Mouse (Mus musculus) neural tube, embryonic 14.5 days (tissue): ENCODE measurements around the gene Ptk6. TPM values are rescaled to one million over a fixed set of nuclear protein-coding genes. Genes with fewer than 3 reads are reported as not detected.

Experiments
- ATAC-seq: fragments of 200-750 bp; cut with Nextera tagmentation; 2 replicates; pipeline ENCODE4 v1.8.0; 2017; ENCODE audit warnings: low read depth, mild to moderate bottlenecking, moderate TSS enrichment, moderate library complexity
- H3K27ac ChIP-seq: fragments of 300-500 bp; sonication (generic); 2 replicates; pipeline ENCODE4 v1.5.1; 2014; ENCODE audit warnings: low read depth, mild to moderate bottlenecking, control low read depth, low read length, moderate library complexity, mixed read lengths
- H3K27me3 ChIP-seq: fragments of 300-500 bp; sonication (generic); 2 replicates; pipeline ENCODE4 v1.6.1; 2014; ENCODE audit warnings: low read length; ENCODE audit not compliant: control insufficient read depth, insufficient read depth
- H3K36me3 ChIP-seq: fragments of 300-500 bp; sonication (generic); 2 replicates; pipeline ENCODE4 v1.6.1; 2014; ENCODE audit warnings: low read length, mixed read lengths; ENCODE audit not compliant: control insufficient read depth, insufficient read depth
- H3K4me1 ChIP-seq: fragments of 300-500 bp; sonication (generic); 2 replicates; pipeline ENCODE4 v1.6.1; 2014; ENCODE audit warnings: low read length; ENCODE audit not compliant: control insufficient read depth, insufficient read depth
- H3K4me2 ChIP-seq: fragments of 300-500 bp; sonication (generic); 2 replicates; pipeline ENCODE4 v1.6.1; 2014; ENCODE audit warnings: mild to moderate bottlenecking, low read depth, low read length, control low read depth
- H3K4me3 ChIP-seq: fragments of 300-500 bp; sonication (generic); 2 replicates; pipeline ENCODE4 v1.5.1; 2014; ENCODE audit warnings: low read depth, low read length, control low read depth, mixed read lengths
- H3K9ac ChIP-seq: fragments of 300-500 bp; sonication (generic); replicated peaks from 2 replicates; pipeline ENCODE4 v1.6.1; 2014; ENCODE audit warnings: low read depth, mild to moderate bottlenecking, control low read depth, low read length, mixed read lengths
- H3K9me3 ChIP-seq: fragments of 300-500 bp; sonication (generic); 2 replicates; pipeline ENCODE4 v1.6.1; 2016; ENCODE audit warnings: low read length; ENCODE audit not compliant: control insufficient read depth
- WGBS: fragments of 180-500 bp; shearing (Covaris S2); extraction: QIAGEN DNeasy Blood & Tissue Kit; methylation state at CpG from one replicate; pipeline ENCODE4 v1.1.7; 2014; 5-methylcytosine and 5-hydroxymethylcytosine counted together
- polyA plus RNA-seq: library from polyadenylated mRNA; unstranded; fragments of >200 nt; fragmentation: Nextera tagmentation; extraction: Ambion mirVana; gene quantifications from 2 replicates; pipeline ENCODE4 v1.2.1, GENCODE M21; 2014

Gene Ptk6
- polyA plus RNA-seq, 1 experiment from 2014 or later, result not detected

DNA sequence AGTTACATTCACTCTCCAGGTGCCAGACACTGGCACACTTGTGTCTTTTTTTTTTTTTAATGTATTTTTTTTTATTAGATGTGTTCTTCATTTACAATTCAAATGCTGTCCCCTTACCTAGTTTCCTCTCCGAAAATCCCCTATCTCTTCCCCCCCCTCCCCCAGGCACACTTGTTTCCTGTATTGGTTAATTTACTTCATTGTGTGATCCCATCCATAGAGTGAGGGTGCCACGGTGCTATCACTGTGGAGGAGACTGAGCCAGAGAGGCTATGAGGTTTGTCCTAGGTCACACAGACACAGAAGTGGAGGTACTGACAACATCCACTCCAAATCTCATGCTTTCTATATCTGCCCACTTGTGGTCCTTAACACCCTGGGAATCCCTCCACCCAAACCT, 36.3 kb upstream of the Ptk6 start:
- Histone ChIP-seq H3K4me3 (no peak overlapping the region), H3K4me1 (no peaks in the 10 kb centered on the region), H3K9ac (no peak overlapping the region), H3K27me3 (no peaks in the 10 kb centered on the region), H3K9me3 (no peaks in the 10 kb centered on the region), H3K27ac (no peak overlapping the region), H3K4me2 (no peak overlapping the region), H3K36me3 (no peaks in the 10 kb centered on the region)
- ATAC-seq, result no peak
- WGBS, result 73% methylated on average over 2 of the region's 2 CpGs

DNA sequence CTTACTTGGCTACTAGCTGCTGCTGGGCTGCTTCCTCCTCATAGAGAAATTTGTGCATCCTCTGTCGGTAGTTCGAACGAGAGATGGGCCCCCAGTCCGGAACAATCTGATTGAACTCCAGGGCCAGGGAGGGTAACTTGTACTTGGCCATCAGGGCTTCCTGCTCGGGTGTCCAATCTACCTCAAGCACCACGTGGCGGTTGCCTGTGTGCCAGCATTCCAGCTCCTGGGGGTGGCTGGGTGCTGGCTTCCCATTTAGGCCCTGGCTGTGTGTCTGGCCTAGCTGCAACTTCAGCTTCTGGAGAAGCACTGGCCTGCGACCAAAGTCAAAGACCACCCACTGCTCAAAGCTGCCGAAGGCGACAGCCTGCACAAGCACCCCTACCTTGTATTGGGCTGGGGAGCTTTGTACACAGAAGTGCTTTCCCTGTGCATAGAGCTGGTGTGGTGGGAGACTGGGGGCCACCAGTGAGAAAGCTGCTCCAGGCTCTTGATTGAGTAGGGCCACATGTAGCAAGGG, 35.6 kb upstream of the Ptk6 start:
- Histone ChIP-seq H3K27ac (no peak overlapping the region), H3K9ac (no peak overlapping the region), H3K27me3 (no peaks in the 10 kb centered on the region), H3K4me1 (no peaks in the 10 kb centered on the region), H3K4me2 (no peak overlapping the region), H3K36me3 (no peaks in the 10 kb centered on the region), H3K9me3 (no peaks in the 10 kb centered on the region), H3K4me3 (no peak overlapping the region)
- 77% methylated on average over 10 of the region's 10 CpGs for WGBS
- ATAC-seq, result no peak

DNA sequence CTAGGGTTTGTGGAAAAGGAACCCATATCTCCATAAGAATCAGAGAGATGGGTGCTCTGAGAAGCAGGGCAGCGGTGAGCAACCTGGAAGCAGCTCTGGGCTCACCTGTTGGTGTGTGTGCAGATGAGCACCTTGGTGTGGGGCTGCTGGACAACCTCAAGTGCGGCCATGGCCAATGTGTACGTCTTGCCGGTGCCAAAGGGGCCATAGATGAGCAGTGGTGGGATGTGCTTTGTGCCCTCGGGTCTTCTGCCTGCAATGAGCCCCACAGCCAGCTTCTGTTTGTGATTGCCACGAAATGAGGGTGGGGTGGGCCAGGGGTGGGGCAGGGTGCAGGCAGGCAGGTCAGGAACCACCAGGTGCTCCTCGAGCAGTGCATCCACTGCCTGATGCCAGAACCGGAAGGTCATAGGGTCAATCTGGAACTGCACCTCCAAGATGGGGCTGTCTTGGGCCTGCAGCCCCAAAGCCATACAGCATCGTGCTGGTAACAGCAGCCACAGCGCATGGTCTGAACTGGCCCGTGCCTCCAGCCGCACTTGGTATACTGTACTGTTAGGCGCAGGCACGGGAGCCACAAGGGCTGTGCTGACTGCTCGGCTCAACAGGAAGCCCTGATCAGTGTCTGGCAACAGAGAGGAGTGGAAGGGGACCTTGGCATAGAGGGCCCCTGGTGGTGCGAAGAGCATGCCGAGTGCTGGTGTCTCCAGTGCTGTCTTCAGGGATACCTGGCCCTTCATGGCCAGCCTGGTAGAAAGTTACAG, 34.8 kb upstream of the Ptk6 start:
- H3K36me3 ChIP-seq, result no peaks in the 10 kb centered on the region
- no peak overlapping the region for H3K9ac ChIP-seq
- H3K4me1 ChIP-seq, result no peaks in the 10 kb centered on the region
- H3K9me3 ChIP-seq, result no peaks in the 10 kb centered on the region
- 93% methylated on average over 17 of the region's 17 CpGs for WGBS
- H3K27ac ChIP-seq, result no peak overlapping the region
- ATAC-seq, result no peak
- no peak overlapping the region for H3K4me3 ChIP-seq
- no peak overlapping the region for H3K4me2 ChIP-seq
- H3K27me3 ChIP-seq, result no peaks in the 10 kb centered on the region

DNA sequence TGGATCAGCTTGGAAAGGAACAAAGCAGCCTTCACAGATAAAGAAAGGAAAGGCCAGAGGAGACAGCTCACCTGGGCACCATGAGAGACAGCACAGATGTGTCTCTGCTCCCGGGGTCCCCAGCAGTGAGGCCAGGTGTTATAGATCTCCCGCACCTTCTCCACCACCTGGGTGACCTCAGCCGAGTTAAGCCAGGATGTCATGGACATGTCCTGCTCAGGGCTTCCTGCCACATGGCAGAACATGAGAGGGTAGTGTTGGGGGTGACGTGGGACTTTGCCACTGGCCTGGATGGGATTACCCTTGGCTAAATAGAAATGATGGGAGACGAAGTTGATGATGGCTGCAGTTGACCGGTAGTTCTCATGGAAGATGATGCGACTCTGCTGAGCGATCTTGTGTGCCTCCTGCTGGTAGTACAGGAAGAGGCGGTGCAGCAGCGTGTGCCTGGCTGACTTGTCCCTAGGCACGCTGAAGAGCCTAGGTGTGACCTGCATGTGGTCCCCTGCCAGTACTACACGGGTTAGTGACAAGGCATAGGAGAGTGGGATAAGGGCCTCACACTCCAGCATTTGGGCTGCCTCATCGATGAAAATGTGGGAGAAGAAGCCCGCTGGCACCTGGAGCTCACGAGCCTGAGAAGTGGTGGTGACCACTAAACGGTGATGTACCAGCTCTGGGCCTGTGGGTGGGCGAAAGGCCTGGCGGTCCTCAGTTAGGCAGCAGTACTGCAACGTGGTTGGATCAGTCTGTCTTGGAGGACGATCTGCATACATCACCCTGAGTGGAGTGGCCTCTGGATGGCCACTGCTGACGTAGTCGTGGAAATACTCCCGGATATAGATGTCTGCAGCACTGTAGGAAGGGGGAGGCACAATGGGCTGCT, 33.3 kb upstream of the Ptk6 start:
- H3K4me2 ChIP-seq, result no peak overlapping the region
- ATAC-seq, result no peak
- H3K27me3 ChIP-seq, result no peaks in the 10 kb centered on the region
- H3K9me3 ChIP-seq, result no peaks in the 10 kb centered on the region
- H3K27ac ChIP-seq, result no peak overlapping the region
- no peak overlapping the region for H3K9ac ChIP-seq
- WGBS, result 87% methylated on average over 23 of the region's 23 CpGs
- no peak overlapping the region for H3K4me3 ChIP-seq
- H3K4me1 ChIP-seq, result no peaks in the 10 kb centered on the region
- no peaks in the 10 kb centered on the region for H3K36me3 ChIP-seq

DNA sequence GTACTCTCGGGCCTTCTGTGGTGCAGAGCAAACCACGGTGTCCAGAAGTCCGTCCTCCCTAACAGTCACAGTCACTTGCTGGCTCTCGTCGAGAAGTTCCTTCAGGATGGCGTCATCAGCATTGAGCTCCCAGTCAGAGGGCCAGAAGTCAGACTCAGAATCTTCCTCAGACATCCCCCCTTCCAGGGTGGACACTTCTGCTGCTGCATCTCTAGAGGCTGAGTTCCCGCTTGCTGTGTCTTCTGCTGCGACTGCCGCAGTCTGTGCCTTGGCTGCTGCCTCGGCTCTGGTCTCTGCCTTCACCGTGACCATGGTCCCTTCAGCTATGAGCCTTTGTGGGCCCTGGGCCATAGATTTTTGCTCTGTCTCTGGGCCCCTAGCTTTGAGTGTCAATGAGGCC, 32.1 kb upstream of the Ptk6 start:
- Histone ChIP-seq H3K4me2 (no peak overlapping the region), H3K9me3 (no peaks in the 10 kb centered on the region), H3K27ac (no peak overlapping the region), H3K27me3 (no peaks in the 10 kb centered on the region), H3K9ac (no peak overlapping the region), H3K4me3 (no peak overlapping the region), H3K36me3 (no peaks in the 10 kb centered on the region), H3K4me1 (no peaks in the 10 kb centered on the region)
- WGBS, result 93% methylated on average over 11 of the region's 11 CpGs
- no peak for ATAC-seq

DNA sequence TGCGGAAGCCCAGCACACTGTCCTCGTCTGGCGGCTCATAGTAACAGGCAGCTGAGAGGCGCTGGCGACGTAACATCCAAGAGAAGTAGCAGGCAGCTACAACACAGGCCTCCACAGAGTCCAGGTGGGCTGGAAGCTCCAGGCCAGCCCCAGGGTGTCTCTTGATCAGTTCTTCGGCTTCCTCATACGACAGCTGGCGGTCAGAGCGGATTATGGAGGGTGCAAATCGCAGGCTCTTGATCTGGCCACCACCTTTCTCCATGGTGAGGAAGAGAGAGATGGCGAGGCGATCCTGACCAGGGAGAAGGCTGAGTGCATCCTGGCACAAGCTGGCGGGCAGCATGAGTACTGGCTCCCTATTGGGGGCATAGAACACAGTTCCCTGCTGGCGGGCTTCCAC, 30.9 kb upstream of the Ptk6 start:
- Histone ChIP-seq H3K27me3 (no peaks in the 10 kb centered on the region), H3K9me3 (no peaks in the 10 kb centered on the region), H3K4me3 (no peak overlapping the region), H3K4me1 (no peaks in the 10 kb centered on the region), H3K4me2 (no peak overlapping the region), H3K27ac (no peak overlapping the region), H3K36me3 (no peaks in the 10 kb centered on the region), H3K9ac (no peak overlapping the region)
- ATAC-seq, result no peak
- WGBS, result 94% methylated on average over 15 of the region's 15 CpGs

DNA sequence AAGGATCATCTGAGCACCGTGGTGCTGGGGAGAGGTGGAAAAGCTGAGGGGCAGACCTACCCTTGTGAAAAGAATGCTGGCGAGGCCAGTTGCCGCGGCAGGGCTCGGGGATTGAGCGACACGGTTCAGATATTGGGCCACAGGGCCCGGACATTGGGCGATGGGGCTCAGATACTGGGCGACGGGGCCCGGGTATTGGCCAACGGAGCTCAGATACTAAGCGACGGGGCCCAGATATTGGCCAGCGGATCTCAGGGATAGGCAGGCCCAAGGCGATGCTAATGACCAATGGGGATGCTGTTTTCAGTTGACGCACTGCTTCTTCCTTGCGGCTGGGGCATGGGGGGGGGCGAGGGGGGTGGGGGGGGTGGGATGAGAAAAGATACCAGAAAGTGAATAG, 28.6 kb upstream of the Ptk6 start:
- Histone ChIP-seq H3K4me2 (no peak overlapping the region), H3K9me3 (no peaks in the 10 kb centered on the region), H3K4me1 (no peaks in the 10 kb centered on the region), H3K9ac (no peak overlapping the region), H3K4me3 (no peak overlapping the region), H3K27ac (no peak overlapping the region), H3K36me3 (no peaks in the 10 kb centered on the region), H3K27me3 (no peaks in the 10 kb centered on the region)
- no peak for ATAC-seq
- WGBS, result 69% methylated on average over 19 of the region's 20 CpGs

DNA sequence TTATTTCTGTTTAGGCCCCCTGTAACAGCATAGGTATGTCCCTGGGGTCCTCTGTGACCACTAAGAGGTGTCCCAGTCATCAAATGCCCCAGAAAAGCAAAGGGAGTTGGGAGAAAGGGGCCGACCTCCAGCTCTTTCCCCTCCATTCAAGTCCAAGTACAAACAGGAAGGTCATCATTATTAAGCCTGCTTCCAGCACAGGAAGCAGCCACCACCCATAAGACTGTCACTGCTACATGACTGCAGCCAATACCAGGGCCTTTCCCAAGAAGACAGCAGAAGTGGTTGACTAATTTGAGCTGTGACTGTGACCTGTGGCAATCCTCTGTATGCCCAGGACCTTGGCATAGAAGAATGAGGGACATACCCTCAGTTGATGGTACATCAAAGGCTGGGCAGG, 25.7 kb upstream of the Ptk6 start:
- Histone ChIP-seq H3K4me3 (no peak overlapping the region), H3K27ac (no peak overlapping the region), H3K9ac (no peak overlapping the region), H3K9me3 (no peaks in the 10 kb centered on the region), H3K27me3 (no peaks in the 10 kb centered on the region), H3K4me1 (no peaks in the 10 kb centered on the region), H3K4me2 (no peak overlapping the region), H3K36me3 (no peaks in the 10 kb centered on the region)
- 81% methylated on average over 1 of the region's 1 CpGs for WGBS
- no peak for ATAC-seq

DNA sequence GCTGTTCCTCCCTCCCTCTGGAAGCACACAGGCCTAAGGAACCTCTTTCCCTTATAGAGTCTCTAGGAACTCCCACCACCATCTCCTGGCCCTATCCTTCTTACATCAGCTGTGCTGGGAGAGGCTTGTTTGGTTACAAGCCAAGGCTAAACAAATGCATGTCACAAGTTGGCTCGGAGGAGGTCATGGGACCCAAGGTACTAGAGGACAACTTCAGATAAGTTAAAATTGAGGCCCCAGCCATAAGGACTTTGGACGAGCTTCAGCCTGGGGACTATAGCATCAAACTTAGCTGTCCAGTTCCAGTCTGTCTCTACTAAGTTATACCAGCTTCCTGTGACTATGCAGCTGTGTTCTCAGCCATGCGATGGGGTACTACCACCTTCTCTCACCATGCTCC, 24.5 kb upstream of the Ptk6 start:
- Histone ChIP-seq H3K4me3 (no peak overlapping the region), H3K4me1 (no peaks in the 10 kb centered on the region), H3K36me3 (no peaks in the 10 kb centered on the region), H3K9ac (no peak overlapping the region), H3K4me2 (no peak overlapping the region), H3K27ac (no peak overlapping the region), H3K27me3 (no peaks in the 10 kb centered on the region), H3K9me3 (no peaks in the 10 kb centered on the region)
- no peak for ATAC-seq
- 89% methylated on average over 3 of the region's 3 CpGs for WGBS
